Mouse (Mus musculus) thymus, adult 2 months (tissue): ENCODE data around the gene Ttc9. TPM values are rescaled to one million over a fixed set of nuclear protein-coding genes. Genes with fewer than 3 reads are reported as not detected.

Experiments used
- DNase-seq: peaks from one replicate; pipeline ENCODE4 v3.0.0; 2021
- H3K27ac ChIP-seq: fragments of 200-500 bp; 2 replicates; pipeline ENCODE4 v1.5.1; 2012; ENCODE audit warnings: low read length, control low read depth; ENCODE audit not compliant: control insufficient read depth, insufficient read depth
- H3K27me3 ChIP-seq: fragments of 200-500 bp; 2 replicates; pipeline ENCODE4 v1.6.1; 2012; ENCODE audit warnings: mild to moderate bottlenecking, low read length, moderate library complexity, mixed read lengths; ENCODE audit not compliant: control insufficient read depth, insufficient read depth
- H3K36me3 ChIP-seq: fragments of 200-500 bp; 2 replicates; pipeline ENCODE4 v1.6.1; 2012; ENCODE audit warnings: mild to moderate bottlenecking, low read length, moderate library complexity; ENCODE audit not compliant: control insufficient read depth, insufficient read depth
- H3K4me1 ChIP-seq: fragments of 200-500 bp; replicated peaks from 2 replicates; pipeline ENCODE4 v1.6.1; 2012; ENCODE audit warnings: low read length; ENCODE audit not compliant: control insufficient read depth, insufficient read depth
- H3K4me3 ChIP-seq: fragments of 200-500 bp; 2 replicates; pipeline ENCODE4 v1.5.1; 2012; ENCODE audit warnings: mild to moderate bottlenecking, low read length, control low read depth, moderate library complexity; ENCODE audit not compliant: control insufficient read depth, insufficient read depth
- CTCF ChIP-seq: fragments of 200-500 bp; IDR thresholded peaks from 2 replicates; pipeline ENCODE4 v1.5.1; 2012; ENCODE audit warnings: mild to moderate bottlenecking, control low read depth, low read length, moderate library complexity, borderline replicate concordance; ENCODE audit not compliant: control insufficient read depth, poor library complexity, insufficient read depth; ENCODE audit errors: extremely low read depth
- POLR2A ChIP-seq: fragments of 200-500 bp; IDR thresholded peaks from 2 replicates; pipeline ENCODE4 v1.6.1; 2012; ENCODE audit warnings: mild to moderate bottlenecking, low read length, control low read depth, moderate library complexity; ENCODE audit not compliant: control insufficient read depth, poor library complexity, insufficient read depth; ENCODE audit errors: extremely low read depth
- WGBS: fragments of 180-500 bp; shearing (Covaris S2); methylation state at CpG from one replicate; pipeline ENCODE4 v1.1.7; 2018; 5-methylcytosine and 5-hydroxymethylcytosine counted together
- polyA plus RNA-seq: library from polyadenylated mRNA; depleted of rRNA; stranded (reverse); fragments of >200 nt; gene quantifications from 2 replicates; pipeline ENCODE4 v1.2.3, GENCODE M21; 2012

Ttc9 gene
- polyA plus RNA-seq, 1 experiment: 0.71 TPM

- TF ChIP-seq CTCF (no peak), POLR2A (no peak)
- DNase-seq: no peak
- H3K4me3 ChIP-seq: no peak overlapping the region
- no peak overlapping the region for H3K27ac ChIP-seq
- WGBS: 13% methylated on average over 16 of the region's 16 CpGs
- H3K27me3 ChIP-seq: peaks cover 17% of the 10 kb centered on the region
- H3K36me3 ChIP-seq: no peaks in the 10 kb centered on the region
- no peaks in the 10 kb centered on the region for H3K4me1 ChIP-seq
Observed at GRCm38 (mm10) chr12:81630520-81630914, 532 bp upstream of the Ttc9 start.

DNA sequence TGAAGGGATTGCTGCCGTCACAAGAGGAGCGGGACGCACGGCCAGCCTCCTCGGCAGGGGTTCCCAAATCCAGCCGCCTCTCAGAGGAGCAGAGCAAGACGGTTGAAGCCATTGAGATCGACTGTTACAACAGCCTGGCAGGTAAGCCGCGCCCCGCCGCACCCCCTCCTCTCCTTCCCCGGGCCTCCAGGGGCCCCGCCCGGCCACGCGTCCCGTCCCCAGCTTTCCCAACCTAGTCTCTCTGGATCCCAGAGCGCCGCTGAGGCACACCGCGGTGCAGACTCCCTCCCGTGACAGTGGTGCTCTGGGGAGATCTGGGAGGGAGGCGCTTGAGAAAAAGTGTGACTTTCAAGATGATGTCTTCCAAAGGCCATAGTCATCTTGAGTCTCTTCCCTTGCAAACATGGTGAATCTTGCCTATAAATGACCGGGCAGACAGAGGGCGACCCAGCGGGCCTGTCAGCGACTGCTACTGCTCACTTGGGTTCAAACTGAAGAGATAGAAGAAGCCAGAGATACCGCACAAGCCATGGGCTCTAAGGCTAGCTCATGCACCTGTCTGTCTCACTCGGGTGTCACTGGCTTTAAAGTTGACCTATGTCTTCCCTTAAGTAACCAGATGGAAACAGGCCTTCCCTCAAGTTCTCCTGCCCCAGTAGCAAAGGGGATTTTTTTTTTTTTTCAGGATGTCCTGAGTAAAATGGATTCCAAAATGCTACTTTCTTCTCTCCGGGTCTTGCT lies 782 bp downstream of the Ttc9 start:
- H3K4me1 ChIP-seq: no peaks in the 10 kb centered on the region
- H3K27me3 ChIP-seq: peaks cover 17% of the 10 kb centered on the region

GRCm38 (mm10) chr12:81633246-81633645 lies 2.2 kb downstream of the Ttc9 start:
- H3K36me3 ChIP-seq: no peaks in the 10 kb centered on the region
- no peak for TF ChIP-seq POLR2A
- TF ChIP-seq CTCF: no peak
- no peak overlapping the region for H3K4me3 ChIP-seq
- WGBS: 82% methylated on average over 2 of the region's 2 CpGs
- peaks cover 17% of the 10 kb centered on the region for H3K27me3 ChIP-seq
- H3K4me1 ChIP-seq: no peaks in the 10 kb centered on the region
- DNase-seq: no peak
- no peak overlapping the region for H3K27ac ChIP-seq

More for the DNA sequence above, 782 bp downstream of the Ttc9 start:
- TF ChIP-seq POLR2A: no peak
- TF ChIP-seq CTCF: no peak
- 0 out of 2 replicates have a peak overlapping the region, but pooled peaks have one; percentile 6 for H3K4me3 ChIP-seq
- 9% methylated on average over 31 of the region's 31 CpGs for WGBS
- DNase-seq: no peak
- H3K27ac ChIP-seq: no peak overlapping the region
- no peaks in the 10 kb centered on the region for H3K36me3 ChIP-seq

GRCm38 (mm10) chr12:81640656-81641055 lies 9.6 kb downstream of the Ttc9 start:
- TF ChIP-seq CTCF (no peak), POLR2A (no peak)
- Histone ChIP-seq H3K36me3 (no peaks in the 10 kb centered on the region), H3K4me1 (no peaks in the 10 kb centered on the region), H3K27me3 (no peaks in the 10 kb centered on the region), H3K27ac (no peak overlapping the region), H3K4me3 (no peak overlapping the region)
- no peak for DNase-seq
- 50% methylated on average over 5 of the region's 5 CpGs for WGBS

DNA sequence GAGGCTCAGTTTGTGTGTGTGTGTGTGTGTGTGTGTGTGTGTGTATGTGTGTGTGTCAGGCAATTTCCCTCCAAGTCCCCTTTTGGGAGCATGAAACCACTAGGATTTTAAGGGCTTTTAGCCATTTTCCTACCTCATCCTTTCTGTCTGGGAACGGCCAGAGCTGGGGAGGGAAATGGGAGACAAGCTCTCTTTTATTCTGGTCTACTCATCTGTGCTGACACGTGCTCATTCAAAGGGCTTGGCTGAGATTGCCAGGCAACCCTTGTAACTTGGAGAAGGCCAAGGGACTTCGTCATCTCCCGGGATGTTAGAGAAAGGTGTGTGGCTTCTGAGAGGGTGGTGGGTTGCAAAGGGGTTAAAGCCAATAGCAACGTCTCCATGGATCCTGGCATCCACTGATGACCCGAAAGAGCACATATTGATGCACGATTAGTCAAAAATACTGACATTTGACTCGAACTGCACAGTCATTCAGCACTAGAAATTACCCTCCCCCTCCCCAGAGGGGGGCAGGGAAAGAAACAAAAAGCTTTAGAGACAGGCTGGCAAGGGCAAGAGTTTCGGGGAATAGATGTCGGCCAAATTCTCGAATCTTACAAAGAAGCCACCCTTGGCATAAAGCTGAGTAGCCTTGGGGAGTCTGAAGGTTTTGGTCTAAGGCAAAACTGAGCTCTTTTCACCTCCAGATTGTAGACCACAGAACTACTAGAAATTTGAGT lies 11.5 kb downstream of the Ttc9 start:
- Histone ChIP-seq H3K27me3 (no peaks in the 10 kb centered on the region), H3K27ac (no peak overlapping the region), H3K36me3 (no peaks in the 10 kb centered on the region), H3K4me1 (no peaks in the 10 kb centered on the region), H3K4me3 (no peak overlapping the region)
- TF ChIP-seq CTCF (no peak), POLR2A (no peak)
- no peak for DNase-seq
- WGBS: 85% methylated on average over 11 of the region's 11 CpGs

DNA sequence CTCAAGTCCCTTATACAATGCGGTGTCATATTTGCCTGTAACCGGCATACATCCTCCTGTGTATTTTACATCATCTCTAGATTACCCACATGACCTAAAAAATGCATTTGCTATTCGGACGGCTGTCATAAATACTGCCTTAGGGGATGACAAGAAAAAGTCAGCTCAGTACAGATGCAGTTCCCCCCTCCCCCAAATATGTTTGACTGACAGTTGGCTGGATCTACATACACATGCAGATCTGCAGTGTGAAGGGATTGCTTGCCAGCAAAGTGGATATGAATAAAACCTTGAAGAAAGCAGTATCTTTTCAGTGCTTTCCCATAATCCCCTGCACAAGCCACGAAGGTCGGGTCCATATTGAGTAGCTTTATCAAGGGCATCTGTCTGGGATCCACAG lies 15.8 kb downstream of the Ttc9 start:
- Histone ChIP-seq H3K27me3 (no peaks in the 10 kb centered on the region), H3K4me3 (no peak overlapping the region), H3K36me3 (no peaks in the 10 kb centered on the region), H3K27ac (no peak overlapping the region), H3K4me1 (no peaks in the 10 kb centered on the region)
- WGBS: 93% methylated on average over 6 of the region's 6 CpGs
- no peak for DNase-seq
- no peak for TF ChIP-seq POLR2A
- no peak for TF ChIP-seq CTCF
